Mouse (Mus musculus) spleen, postnatal 10 days (tissue): ENCODE results near the gene Smg8.
A peak's percentile ranks its signal among the peaks of the same experiment; 100 is the strongest.
"Not testable (repeated sequence)": the region's sequence is repeated elsewhere in the genome, so short reads cannot be mapped to it uniquely, and the experiment has no call there.

Experiments used
- DNase-seq, 2 experiments: peaks; one replicate each; pipeline ENCODE4 v3.0.0; 2021 to 2022; ENCODE audit warnings: low spot score in 2 of 2

Smg8 gene

DNA sequence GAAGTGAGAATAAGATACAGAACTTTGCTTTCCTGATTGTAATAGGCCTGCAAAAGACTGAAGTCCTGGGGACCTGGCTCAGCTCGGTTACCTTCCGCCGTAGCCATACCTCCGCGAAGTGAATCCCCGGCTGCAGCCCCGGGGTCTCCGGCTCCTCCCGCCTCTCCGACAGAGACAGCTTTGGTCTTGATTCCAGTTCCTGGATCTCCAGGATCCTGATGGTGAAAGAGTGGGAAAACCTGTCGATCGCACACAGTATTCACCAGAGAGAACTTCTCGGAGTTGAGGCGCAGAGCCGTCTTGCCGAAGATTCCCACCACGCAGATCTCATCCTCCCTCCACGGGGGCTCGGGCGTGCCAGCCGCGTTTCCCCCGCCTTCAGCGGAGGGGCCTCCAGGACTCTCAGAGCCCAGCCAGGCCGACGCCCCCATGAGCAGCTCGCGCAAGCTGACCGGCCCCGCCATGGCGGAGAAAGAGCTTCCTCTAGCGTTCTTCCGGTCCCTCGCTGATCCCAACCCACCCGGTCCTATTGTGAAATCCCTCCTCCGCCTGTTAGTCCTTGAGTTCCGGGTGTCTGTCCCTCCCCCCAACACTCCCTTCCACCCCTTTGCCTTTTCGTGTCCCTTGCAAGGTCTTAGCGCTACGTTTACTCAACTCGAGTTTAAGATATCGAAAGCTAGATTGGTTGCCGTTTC lies at the start of gene Smg8:
Smg8 (minus strand) TSS at position 485 of the 695 bp plus-strand sequence.
- DNase-seq = peak; percentile 69 to 84

DNA sequence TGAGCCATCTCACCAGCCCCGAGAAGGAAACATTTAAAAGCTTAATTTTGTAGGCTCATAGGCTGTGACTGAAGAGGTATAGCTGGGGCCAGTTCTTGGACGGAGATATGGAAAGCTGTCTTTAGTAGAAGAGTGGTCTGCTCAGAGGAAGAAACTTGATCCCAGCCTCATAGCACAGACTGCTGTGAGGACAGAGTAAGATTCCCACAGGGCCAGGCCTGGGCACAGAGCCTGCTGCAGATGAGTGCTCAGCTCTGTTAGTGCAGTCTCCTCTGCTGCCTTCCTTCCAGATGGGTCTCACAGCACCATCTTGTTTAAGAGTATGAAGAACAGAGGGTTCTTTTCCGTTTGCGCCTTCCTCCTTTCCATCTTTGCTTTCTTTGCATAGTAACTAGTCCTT lies 49.7 kb upstream of the Smg8 start:
- no peak for DNase-seq

DNA sequence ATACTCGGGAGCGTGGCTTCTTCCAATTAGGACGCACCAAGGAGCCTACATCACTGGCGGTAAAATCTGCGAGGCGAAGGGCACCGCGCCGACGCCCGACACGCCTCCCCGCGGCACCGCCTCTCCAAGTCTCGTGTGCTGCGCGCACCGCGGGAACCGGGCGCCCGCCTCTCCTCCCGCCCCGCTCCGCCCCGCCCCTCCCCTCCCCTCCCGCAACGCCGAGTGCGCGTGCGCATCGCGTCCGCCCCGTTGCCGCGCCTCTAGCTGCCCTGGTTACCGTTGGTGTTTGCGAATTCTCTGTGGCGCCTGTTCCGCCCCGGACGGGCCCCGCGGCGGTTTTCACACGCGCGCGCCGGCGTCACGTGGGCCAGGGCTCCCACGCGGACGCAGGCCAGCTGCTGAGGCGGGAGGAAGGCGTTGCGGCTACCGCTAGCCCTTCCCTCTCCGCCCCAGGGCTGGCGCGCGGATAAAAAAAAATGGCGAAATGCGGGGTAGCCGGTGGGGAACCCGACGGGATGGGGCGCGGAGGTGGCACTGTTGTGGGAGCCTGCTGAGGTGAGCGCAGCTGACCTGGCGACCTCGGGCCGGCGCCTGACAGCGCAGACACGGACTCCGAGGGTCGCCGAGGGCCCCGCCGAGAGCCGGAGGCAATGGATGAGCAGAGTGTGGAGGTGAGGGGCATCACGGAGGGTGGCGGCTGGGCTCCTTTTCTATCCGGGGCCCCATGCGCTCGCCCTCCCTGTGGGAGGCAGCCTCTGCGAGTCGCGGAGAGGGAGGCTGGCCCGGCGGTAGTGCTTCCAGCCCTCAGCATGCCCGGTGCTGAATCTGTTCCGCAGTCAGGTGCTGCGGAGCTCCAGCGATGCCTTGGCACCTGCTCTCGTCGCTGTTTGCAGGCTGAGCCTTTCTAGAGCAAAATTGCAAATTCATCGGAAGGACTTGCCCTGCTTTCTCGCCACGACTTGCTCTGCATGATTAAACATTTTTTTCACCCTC lies 40.5 kb upstream of the Smg8 start, which contains the start of gene Trim37:
Trim37 (plus strand) TSS at position 254 of the 993 bp plus-strand sequence.
- DNase-seq = peak; percentile 75 to 86

DNA sequence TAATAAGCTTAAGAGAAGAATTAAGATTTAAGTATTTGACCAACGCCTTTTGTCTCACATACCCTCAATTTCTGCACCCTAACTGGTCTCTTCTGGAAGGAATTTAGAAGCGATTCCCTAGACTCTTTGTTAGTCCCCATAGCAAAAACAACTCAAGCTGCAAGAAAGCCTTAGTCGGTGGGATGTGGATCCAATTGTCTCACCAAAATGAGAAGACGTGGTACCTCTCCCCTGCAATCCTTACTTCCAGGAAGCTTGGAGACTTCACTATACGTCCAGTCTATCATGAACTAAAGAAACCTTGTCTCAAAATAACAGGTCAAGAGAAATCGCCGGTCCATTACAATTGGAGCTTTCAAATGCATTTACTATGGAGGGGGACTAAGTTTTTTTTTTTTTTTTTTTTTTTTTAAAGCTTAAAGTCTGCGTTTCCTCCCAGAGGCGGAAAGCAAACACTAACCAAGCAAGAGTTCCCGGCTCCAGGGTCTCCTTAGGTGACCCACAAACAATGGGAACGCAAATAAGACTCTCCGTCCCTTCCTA lies 39.8 kb upstream of the Smg8 start:
- DNase-seq = no peak

DNA sequence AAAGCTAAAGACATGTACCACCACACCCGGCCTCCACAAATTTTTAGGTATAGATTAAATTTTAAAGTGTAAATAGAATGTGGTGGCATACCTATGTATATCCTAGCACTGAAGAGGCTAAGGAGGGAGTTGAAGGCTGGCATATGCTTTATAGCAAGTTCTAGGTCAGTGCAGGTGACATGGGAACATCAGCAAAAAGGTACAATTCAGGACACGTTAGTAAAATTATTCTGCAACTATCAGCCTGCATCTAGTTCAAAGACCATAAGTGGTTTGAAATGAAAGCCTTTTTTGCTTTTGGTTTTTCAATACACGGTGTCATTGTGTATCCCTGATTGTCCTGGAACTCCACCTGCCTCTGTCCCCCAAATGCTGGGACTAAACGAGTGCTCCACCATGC lies 39.0 kb upstream of the Smg8 start:
- DNase-seq = no peak

DNA sequence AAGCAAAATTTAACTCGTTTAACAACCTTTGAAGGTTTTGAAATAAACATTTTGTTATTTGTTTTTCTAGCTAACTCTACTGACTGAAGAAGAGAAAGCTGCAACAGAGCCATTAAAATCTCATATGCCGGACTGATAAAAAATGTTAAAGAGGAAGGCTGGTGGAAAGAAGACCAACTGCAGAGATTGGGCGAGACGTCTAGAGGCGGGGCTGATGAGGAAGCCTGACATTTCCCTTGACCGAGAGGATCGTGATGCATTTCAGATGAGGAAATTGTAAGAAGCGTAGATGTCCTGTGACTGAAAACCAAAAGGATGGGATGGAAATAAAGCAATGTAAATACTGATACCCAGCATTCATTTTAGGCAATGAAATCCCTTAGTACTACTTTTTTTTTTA lies 35.3 kb upstream of the Smg8 start:
- DNase-seq = no peak

DNA sequence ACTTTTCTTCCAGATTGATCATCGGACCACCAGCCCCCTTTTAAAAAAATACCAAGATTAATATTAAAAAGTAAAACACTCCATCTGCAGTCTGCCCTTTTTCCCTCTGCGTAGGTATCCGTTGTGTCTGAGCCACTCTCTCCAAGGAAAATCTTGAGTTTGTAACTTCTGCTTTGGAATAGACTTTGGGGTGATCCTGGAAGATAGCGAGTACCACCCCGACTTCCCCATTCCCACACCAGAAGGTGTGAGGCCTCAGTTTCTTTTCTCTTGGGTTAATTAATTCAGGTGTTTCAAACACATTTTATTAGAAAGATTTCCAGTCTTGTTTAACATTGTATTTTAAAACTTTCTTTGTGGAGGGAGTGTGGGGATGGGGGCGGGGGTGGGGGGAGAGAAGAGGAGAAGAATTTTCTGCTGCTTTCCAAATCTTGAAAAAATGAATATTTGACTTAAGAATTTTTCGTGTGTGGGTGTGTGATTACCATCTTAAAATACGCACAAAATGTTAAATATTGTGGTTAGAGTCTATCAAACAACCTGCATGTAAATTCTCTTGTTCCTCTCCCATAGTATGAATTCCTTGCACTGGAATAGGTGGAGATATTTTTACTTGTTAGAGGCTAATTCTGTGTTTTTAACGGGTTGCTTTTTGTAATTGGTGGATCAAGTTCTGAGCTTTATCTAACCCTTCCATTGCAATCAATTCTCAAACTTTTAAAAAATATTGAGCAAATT lies 23.8 kb upstream of the Smg8 start:
- DNase-seq = no peak

DNA sequence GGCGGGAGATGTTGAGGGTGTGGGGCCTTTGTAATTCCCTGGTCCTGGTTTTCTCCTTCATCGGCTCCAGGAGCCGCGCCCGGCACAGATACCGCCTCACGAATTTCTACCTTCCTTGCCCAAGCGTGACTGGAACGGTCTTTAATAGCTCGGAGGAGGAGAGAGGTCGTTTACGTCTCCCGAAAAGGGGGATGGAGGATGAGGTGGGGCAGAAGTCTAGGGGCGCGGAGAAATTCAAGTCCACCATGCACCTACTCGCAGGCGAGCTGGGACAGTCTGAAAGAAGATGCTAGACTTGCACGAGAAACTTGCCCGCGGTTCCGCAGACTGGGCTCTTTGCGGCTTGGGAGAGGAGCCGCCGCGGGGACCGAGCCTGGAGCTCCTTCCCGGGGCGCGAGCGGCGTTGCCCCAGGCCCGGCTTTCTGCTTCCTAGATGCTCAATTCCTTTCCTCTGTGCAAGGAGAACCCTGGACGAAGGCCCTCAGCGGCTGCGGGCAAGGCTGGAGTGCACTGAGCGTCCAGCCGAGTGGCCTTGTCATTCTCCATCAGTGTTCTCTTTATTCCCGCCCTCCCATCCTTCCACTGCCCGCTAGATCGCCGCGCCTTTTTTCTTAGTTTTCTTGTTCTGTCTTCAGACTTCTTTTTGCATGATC lies 23.1 kb upstream of the Smg8 start:
- DNase-seq = peak; percentile 51 to 64

DNA sequence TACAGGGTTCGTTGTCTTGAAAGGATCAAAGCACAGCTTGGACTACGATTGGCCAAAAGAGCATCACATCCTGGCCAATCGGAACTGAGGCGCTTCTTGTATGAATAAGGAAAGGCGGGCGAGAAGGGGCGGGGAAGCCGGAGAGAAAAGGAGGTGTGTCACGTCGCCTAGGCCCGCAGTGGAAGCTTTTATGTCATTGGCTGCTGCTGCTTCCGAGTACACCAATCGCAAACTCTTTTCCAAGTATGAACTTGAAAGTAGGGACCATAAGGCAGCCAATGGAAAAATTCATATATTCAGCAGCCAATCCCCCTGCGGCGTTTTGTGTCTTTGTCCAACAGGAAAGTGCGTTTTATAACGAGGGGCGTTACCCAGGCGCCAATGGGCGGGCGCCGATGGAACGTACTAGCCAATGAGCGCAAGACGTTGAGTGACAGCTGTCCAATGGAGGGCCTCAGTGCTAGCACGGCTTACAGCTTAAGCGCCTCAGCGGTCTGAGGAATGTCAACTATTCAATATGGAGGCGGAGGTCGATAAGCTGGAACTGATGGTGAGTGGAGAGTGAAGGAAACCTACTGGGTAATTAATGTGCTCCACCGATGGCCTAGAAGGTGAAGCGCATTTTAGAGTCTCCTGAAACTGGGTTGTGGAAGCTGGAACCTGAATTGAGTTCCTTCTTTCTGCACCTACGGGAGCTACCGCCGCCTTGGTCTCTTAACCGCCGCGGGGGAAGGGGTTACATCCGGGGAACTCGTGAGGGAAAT lies 22.4 kb upstream of the Smg8 start, which contains the start of gene Ska2:
Ska2 (plus strand) TSS at position 480 of the 764 bp plus-strand sequence.
- DNase-seq = peak; percentile 90 to 96

DNA sequence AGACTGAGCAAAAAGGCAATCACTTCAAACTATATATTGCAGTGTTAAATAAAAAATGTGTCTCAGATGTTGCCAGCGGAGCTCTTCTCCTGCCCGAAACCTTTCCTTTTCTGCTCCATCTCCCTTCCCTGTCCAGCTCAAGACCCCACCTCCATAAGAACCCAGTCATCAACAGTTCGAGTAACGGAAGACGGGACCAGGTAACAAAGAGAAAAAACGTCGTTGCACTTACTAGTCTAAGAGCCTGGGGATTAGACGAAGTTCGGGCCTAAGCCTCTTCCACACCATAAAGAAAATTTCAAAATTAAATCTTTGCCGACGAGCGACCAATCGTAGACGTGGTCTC lies 21.8 kb upstream of the Smg8 start, which contains the start of gene Prr11:
Prr11 (minus strand) TSS at position 300 of the 346 bp plus-strand sequence.
- no peak for DNase-seq

DNA sequence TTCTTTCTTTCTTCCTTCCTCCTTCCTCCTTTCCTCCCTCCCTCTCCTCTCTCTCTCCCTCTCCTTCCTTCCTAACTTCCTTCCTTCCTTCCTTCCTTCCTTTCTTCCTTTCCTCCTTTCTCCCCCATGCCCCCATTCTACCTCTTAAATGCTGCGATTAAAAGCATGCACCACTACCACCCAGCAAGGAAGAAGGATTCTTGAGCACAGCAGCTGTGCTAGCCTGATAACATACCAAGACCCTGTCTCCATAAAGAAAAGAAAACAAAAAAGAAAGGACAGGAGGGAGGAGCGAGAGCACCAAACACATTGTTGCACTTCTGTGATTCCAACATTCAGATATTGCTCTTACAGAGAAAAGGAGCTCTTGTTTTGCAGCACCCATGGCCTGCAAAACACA lies 568 bp upstream of the Smg8 start:
- DNase-seq = no peak

DNA sequence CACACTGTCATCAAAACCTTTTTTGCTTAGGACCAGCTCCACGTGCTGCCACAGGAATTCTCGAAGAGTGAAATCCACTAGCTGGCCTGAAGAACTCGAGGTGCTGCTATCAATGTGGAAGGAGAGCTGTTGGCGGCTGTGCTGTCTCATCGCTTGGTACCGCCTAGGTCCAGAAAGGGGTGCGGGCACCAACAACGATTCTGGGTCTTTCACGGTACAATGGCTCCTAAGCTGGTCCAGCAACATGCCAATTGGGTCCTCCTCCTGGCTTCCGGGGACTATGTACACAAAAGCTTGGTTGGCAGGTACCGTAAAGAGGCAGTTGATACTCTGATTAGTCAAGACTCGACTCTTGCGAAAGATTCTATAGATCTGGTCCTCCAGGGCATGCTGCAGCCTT lies 1.1 kb downstream of the Smg8 start:
- no peak for DNase-seq

DNA sequence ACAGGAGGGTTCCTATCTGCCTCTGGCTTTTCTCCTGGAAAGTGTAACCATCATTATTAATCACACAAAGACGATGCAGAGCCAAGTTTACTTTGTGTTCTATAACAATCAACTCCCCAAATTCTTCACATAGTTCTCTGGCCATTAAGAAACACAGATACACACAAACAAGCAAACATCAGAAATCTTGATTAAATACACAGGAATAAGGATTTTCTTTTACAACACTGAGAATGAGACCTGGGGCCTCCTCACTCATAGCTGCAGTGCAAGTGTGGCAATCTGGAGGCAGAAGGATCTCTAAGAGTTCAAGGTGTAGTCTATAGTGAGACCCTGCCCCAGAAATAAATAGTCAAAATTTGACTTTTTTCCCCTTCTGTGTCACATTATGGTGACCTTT lies 2.9 kb downstream of the Smg8 start:
- DNase-seq = no peak

DNA sequence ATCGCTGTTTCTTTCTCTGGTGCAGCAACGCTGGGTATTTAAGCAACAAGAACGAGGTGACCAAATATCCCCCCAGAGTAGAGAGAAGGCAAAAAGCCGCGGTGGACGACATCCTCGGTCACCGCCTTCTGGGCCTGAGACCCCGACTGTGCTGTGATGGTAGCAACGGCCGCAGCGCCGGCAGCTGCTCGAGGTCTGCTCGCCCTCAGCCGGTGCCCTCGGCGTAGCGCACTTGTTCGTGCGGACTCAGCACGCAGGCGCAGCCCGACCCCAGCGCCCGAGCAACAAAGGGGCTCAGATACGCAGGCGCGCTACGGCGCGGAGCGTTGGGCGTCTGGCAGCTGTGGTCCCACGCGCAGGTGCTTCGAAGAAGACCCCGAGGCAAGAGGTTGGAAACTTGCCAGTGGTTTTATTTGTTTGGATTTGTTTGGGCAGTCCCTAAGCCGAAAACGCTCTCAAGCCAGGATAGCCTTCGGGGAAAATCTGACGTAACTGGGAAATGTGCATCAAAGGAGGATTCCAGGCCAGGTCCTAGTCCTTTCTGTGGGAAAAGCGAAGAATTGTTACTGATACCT lies 12.6 kb downstream of the Smg8 start, which contains the start of gene Gdpd1:
Gdpd1 (minus strand) TSS at position 197 of the 575 bp plus-strand sequence.
- DNase-seq = peak; percentile 77 to 88

DNA sequence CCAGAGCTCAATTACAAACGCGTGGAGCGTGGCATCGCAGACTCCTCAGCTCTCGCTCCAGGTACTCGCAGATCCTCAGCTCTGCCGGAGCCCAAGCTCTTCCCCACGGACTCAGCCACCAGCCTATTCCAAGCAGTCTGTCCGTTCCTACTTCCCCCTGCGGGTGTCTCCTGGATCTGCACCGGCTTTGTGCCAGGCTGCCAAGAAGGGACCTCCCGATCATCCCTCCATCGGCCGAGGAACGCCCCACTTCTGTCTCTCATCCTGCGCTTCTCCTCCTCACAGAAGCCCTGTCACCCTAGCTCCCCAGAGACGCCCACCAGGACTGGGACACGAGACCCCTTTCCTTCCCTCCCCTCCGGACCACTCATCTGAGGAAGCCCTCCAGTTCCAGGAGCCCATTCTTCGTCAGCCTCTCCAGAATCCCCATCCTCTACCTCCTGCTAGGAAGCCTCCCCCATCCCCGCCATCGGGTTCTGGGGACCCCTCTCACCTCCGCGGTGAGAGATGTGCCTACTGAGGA lies 13.2 kb downstream of the Smg8 start:
- peak; percentile 54 to 70 for DNase-seq

DNA sequence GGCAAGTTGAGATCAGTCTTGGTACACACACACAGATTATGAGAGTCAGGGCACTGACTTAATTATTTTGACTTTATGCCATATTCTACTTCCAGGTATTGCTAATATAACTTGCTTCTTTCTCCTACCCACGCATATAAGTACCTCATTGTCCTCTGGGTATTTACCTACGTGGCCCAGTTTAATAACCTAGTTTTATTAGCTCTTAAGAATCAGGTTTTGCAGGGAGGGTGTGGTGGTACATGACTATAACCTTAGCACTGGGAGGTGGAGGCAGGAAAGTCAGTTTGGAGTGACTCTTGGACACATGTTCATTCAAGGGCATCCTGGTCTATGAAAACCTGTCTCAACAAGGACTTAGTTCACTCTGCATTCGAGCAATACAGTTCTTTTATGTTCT lies 24.5 kb downstream of the Smg8 start:
- DNase-seq = no peak

DNA sequence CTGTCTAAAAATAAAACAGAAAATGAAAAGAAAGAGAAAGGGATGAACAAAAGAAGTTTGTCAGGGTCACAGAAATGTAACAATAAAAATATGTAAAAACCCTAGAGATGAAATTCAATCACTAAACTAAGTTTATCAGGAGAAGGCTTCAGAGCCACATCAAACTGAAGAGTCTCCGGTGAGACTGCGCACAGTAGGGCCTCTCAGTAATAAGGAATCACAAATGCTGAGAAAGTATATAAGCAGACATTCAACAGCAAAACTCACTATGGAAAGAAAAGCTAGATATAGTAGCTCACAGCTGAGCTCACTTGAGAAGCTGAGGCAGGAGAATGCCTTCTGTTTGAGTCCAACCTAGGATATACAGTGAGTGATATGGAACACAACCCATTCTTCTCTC lies 26.2 kb downstream of the Smg8 start:
- DNase-seq = no peak

DNA sequence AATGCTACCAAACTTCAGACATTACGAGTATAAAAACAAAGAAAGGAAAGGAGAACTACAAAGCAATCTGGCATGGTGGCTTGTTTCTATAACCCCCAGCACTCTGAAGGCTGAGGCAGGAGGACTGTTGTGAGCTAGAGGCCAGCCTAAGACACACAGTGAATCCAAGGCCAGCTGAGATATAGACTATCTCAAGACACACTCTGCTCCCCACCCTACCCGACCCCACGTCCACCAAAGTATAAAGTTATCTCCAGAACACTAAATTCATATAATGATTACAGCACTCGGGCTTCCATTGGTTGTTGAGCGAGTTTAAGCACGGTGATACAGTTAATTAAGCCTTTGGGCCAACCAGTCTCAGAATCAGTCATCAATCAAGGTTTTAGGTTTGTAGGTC lies 30.3 kb downstream of the Smg8 start:
- DNase-seq = no peak

DNA sequence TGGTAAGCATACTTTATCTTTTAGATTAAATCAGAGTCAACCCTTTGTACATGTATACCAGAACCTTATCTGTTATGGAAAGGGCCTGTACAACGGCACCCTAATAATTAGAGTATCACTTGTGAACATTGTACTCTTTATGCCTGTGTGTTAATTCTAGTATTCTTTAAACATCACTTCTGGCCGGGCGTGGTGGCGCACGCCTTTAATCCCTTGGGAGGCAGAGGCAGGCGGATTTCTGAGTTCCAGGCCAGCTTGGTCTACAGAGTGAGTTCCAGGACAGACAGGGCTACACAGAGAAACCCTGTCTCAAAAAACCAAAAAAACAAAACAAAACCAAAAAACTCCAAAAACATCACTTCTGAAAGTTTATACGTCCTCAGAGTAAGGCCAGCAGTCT lies 37.7 kb downstream of the Smg8 start:
- not testable (repeated sequence) for DNase-seq

DNA sequence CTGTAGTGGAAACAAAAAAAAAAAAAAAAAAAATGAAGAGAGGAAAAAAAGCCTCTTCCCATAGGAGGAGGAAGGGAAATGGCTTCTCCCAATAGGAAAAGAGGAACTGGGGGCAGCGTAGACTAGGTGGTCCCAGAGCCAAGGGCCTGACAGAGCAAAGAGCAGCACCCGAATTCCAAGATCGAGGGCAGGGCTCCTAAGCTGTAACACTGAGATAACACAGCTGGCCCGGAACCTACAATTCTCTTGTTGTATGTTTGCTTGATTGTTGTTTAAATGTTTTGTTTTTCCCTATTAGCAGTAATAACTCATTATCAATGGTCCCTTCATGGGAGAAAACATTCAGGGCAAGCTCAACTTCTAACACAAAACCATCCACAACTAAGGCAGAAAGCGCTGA lies 39.6 kb downstream of the Smg8 start:
- peak in 1 of 2 experiments; percentile 39 for DNase-seq
